Mouse (Mus musculus): ENCODE results near the gene Aurka.

Aurka gene

DNA sequence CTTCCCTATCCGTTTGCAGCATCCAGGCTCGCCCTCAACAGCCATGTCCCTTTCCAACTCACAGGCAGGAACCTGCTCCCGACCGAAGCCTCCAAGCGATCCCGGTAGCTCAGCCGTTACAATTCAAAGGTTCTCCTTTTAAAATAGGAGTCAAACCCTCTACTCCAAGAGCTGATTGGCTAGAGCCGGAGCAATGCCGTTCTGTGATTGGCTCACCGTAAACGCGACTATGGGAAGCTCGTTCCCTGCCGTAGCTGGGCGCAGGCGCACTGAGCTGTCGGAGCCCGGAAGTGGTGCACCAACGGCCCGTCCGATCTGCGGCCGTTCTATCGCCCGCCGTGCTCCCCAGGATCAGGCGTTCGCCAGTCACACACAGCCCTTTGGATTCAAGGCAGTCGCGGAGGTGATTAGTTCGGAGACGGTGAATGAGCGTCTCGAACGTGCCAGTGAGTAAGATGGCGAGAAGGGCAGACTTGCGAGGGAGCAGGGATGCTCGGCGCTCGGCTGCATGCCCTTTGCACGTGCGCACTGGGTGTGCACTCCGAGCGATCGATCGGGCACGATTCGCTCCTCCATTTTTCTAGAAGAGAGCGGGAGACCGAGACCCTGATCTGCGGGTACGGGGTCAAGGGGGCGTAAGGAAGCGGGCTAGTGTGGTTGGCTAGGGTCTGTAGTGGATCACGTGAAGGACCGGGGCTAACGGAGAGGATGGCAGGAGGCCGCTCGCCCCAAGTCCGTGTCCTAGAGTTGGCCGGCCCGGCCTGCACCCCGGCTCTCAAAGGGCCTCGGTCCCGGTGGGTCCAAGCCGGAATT lies at the start of gene Aurka, which contains the start of gene Cstf1:
Aurka (minus strand) TSS at position 125 of the 813 bp plus-strand sequence.
Cstf1 (plus strand) TSS at position 271 of the 813 bp plus-strand sequence.
- DNase-seq = peak; percentile 97

GRCm38 (mm10) chr2:172418208-172418607 lies 47.9 kb upstream of the Aurka start:
- no peak for DNase-seq

DNA sequence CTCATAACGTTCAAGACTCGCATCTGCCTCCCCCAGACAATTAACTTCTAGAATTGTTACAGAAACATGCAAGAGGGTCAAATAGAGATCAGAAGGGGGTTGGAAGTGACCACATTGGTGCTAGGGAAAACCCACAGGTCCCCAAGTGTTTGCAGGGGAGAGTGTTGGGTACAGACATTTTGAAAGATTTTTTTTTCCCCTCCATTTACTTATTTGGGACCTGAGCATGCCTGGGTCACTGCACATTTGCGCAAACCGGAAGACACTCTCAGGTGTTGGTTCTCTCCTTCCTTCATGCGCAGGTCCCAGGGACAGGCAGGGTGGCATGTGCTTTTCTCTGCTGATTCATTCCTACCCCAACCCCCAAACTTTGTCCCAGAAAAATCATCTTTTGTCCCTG lies 46.5 kb upstream of the Aurka start:
- no peak for DNase-seq

GRCm38 (mm10) chr2:172416218-172416617 lies 45.9 kb upstream of the Aurka start:
- DNase-seq = no peak

GRCm38 (mm10) chr2:172413894-172414293 lies 43.6 kb upstream of the Aurka start:
- no peak for DNase-seq

DNA sequence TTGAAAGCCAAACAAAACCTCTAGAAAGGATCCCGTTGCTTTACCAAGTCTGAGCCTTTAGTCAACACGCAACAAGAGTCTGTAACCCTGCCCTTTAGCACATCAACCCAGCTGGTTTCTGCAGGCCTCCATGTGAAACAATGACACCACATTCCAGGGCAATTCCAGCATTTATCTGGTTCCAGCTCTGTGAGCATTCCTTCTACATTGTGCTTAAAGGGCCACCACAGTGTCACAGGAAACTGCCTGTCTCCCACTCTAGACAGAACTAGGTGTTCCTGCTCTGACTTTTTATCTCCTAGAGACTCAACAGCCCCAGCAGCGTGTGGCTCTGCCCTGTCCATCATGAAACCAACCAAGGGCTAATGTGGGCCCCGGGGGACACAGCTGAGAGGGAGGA lies 42.9 kb upstream of the Aurka start:
- no peak for DNase-seq

DNA sequence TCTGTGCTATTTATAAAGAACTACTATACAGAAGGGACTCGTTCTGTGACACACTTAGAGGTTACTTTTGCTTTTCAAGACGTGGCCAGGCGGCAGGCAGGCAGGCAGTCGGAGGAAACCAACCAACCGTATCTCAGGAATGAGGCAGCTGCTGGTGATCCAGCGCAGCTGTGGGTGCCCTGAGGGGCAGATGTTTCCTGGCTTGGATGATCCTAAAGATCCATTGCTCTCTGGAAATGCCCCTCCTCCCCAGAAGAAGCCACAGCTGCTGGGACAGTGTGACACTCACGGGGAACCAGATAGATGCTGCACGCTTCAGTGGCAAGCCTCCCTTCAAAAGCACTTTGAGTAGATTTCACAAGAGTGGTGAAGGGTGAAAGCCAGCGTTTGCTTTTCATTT lies 42.1 kb upstream of the Aurka start:
- peak; percentile 58 for DNase-seq

- DNase-seq = no peak
These were observed 40.8 kb upstream of the Aurka start for GRCm38 (mm10) chr2:172411091-172411490.

- DNase-seq = no peak
These were observed 40.4 kb upstream of the Aurka start for GRCm38 (mm10) chr2:172410686-172411085.

- no peak for DNase-seq
These were observed 37.2 kb upstream of the Aurka start for GRCm38 (mm10) chr2:172407499-172407898.

- no peak for DNase-seq
These were observed 35.8 kb upstream of the Aurka start for GRCm38 (mm10) chr2:172406173-172406572.

GRCm38 (mm10) chr2:172405011-172405410 lies 34.7 kb upstream of the Aurka start:
- no peak for DNase-seq

GRCm38 (mm10) chr2:172404239-172404638 lies 33.9 kb upstream of the Aurka start:
- no peak for DNase-seq

DNA sequence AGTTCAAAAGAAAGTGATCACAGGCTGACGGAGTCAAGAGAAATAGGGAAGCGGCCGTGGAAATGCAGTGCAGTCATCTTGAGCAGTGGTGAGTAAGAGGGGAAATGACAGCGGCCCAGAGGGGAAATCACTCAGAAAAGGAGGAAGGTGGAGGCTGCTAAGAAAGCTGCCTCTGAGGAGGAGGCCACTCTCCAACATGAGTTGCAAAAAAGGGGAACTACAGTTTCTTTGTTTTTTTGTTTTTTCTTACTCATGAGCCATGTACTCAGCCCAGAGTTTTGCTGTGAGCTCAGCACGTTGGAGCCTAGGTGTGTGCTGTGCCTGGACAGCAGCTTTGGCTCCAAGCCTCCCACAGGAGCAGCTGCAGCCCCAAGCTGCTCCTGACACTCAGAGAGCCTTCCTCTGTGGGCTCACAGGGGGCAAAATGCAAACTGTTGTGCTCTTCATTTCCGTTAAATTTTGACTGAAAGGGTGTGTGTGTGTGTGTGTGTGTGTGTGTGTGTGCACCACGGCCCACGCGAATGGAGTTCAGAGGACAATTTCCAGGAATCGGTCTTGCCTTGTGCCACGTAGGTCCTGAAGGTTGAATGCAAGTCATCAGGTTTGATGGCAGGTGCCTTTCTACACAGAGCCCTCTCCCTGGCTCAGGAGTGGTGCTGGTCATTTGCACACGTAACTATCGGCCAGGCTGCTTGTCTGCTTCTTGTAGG lies 30.9 kb upstream of the Aurka start:
- DNase-seq = no peak

- no peak for DNase-seq
These were observed 29.6 kb upstream of the Aurka start for GRCm38 (mm10) chr2:172399901-172400300.

GRCm38 (mm10) chr2:172395961-172396360 lies 25.6 kb upstream of the Aurka start:
- no peak for DNase-seq

- no peak for DNase-seq
These were observed 24.3 kb upstream of the Aurka start for GRCm38 (mm10) chr2:172394671-172395070.

DNA sequence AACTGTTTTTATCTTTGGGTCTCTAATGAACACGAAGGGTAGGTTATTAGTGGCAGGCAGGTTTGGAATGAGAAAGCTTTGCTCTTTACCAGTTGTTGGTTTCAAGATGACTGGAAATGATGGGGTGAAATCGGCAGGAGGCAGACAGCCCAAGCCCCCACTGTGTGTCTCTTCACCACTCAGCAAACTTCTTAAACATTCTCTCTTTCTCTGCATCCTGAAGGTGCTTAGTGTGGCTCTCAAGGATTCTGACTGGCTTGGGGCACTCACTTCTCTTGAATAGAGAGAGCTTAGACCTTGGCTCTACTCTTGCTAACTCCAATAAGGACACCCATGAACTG lies 23.7 kb upstream of the Aurka start:
- DNase-seq = no peak

DNA sequence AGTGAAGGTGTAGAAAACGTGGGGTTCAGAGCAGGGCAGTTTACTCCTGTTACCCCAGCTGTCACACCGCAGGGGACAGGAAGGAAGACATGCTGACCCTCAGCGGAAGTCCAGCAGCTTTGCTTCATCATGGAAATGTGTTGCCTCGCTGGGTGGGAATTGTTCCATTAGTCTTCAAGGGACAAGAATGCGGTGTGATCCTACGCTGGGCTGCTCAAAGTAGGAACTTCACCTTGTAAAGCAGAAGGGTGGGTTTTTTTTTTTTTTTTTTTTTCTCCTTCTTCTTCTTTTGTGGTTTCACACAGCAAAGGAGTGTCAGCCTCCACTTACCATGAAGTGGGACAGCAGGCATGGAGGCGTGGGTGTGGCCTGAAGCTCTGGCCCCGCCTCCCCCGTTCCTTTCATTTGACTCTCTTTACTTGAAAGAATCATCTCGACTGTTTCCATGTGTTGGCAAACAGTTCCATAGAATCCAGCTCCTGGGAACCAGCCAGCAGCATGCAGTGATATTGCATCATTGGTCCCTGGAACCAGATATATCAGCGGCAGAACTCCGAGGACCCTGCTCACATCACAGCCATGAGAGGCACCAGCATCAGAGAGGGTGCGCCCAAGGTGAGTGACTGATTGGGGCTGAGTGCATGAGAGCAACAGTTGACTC lies 23.2 kb upstream of the Aurka start, which contains the start of gene Cass4:
Cass4 (plus strand) TSS at position 404 of the 661 bp plus-strand sequence.
- peak; percentile 42 for DNase-seq

DNA sequence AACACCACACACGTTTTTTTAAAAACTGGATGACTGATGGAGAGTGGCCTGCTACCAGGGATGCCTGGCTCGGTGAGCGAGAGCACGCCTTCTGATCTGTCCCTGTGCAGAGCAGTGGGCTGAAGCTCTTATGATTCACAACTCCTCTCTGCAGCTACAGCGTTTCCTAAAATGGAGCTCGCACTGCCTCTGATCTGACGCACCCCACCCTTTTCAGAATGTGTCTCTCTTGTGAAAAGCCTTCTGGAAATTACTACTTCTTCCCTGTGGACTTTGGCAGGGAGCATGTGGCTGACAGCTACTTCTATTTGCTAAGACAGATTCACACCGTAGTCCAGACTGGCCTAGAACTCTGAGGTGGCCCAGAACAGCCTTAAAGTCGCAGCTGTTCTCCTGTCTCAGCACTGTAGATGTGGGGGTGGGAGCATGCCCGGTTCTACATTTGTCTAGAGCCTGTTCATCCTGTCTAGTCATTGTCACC lies 21.7 kb upstream of the Aurka start:
- no peak for DNase-seq

- no peak for DNase-seq
These were observed 20.0 kb upstream of the Aurka start for GRCm38 (mm10) chr2:172390341-172390740.

GRCm38 (mm10) chr2:172384715-172385114 lies 14.4 kb upstream of the Aurka start:
- no peak for DNase-seq

GRCm38 (mm10) chr2:172381898-172382297 lies 11.6 kb upstream of the Aurka start:
- DNase-seq = no peak

Data from kidney, postnatal 10 days (tissue).